In genomic region chr15:75242756-75243640, GRCm38 (mm10) we compare ENCODE assay signal across 27 mouse cellular contexts. TPM values are rescaled to one million over a fixed set of nuclear protein-coding genes. Genes with fewer than 3 reads are reported as not detected.
"Had no signal": no experiment of that assay in that cellular context is flagged by ENCODE, and none has a peak within 500 bp of the region (broad histone marks: within the 10 kb centered on the region; RNA-seq: fewer than 3 reads in every experiment).

No protein-coding gene starts in this region.

- H3K4me2 ChIP-seq: limb, embryonic 12.5 days; limb, embryonic 15.5 days; liver, embryonic 12.5 days; liver, embryonic 15.5 days; midbrain, embryonic 11.5 days had no signal

- H3K36me3 ChIP-seq: limb, embryonic 12.5 days; limb, embryonic 15.5 days; liver, embryonic 12.5 days; liver, embryonic 15.5 days had no signal

- H3K4me1 ChIP-seq: limb, embryonic 12.5 days; limb, embryonic 15.5 days; liver, embryonic 12.5 days; liver, embryonic 15.5 days had no signal

- ATAC-seq: liver, embryonic 12.5 days had no signal

- H3K9ac ChIP-seq: limb, embryonic 12.5 days; limb, embryonic 15.5 days; liver, embryonic 12.5 days; liver, embryonic 15.5 days had no signal

- H3K27ac ChIP-seq: left cerebral cortex, adult 2 months; limb, embryonic 12.5 days; limb, embryonic 15.5 days; liver, embryonic 12.5 days; liver, embryonic 15.5 days had no signal

- H3K27me3 ChIP-seq: limb, embryonic 12.5 days; limb, embryonic 15.5 days; liver, embryonic 12.5 days; liver, embryonic 15.5 days had no signal

- H3K4me3 ChIP-seq: left cerebral cortex, adult 2 months; limb, embryonic 12.5 days; limb, embryonic 15.5 days; liver, embryonic 12.5 days; liver, embryonic 15.5 days had no signal

- DNase-seq: kidney, adult 18-20 months; kidney, adult 9 months; kidney, postnatal 10 days; kidney, postnatal 36 days; layer of hippocampus, postnatal 36 days; left cerebral cortex, postnatal 4 days; lung, adult 2 months; lung, postnatal 14 days; lung, postnatal 4 days; midbrain, embryonic 14.5 days; thymus, adult 18-20 months; thymus, postnatal 14 days; thymus, postnatal 4 days had no signal

- H3K9me3 ChIP-seq: limb, embryonic 12.5 days; limb, embryonic 15.5 days; liver, embryonic 12.5 days; liver, embryonic 15.5 days had no signal

RNA-seq across cellular contexts. Expression of gene Ly6f, which starts 25.2 kb away (rescaled TPM):
- polyA plus RNA-seq: limb, embryonic 12.5 days; limb, embryonic 15.5 days; liver, embryonic 15.5 days; lung, adult 2 months; lung, embryonic 16.5 days; midbrain, embryonic 11.5 days; midbrain, embryonic 14.5 days; midbrain, postnatal 0 days; neural tube, embryonic 11.5 days; neural tube, embryonic 14.5 days; small intestine, adult 2 months; spleen, adult 2 months; stomach, embryonic 16.5 days; testis, adult 2 months had no signal

RNA-seq across cellular contexts. Expression of gene BC025446, which starts 26.8 kb away (rescaled TPM):
- polyA plus RNA-seq: limb, embryonic 12.5 days; limb, embryonic 15.5 days; midbrain, embryonic 11.5 days; midbrain, embryonic 14.5 days; midbrain, postnatal 0 days; neural tube, embryonic 11.5 days; neural tube, embryonic 14.5 days; spleen, adult 2 months; testis, adult 2 months had no signal
